Mouse (Mus musculus) bone marrow macrophage, adult 2 months (primary cell): ENCODE data around the gene Krt6b. TPM values are rescaled to one million over a fixed set of nuclear protein-coding genes. Genes with fewer than 3 reads are reported as not detected.
"Not testable (repeated sequence)": the region's sequence is repeated elsewhere in the genome, so short reads cannot be mapped to it uniquely, and the experiment has no call there.

Experiments
- H3K27ac ChIP-seq: 2 replicates; pipeline ENCODE4 v1.5.1; 2012; ENCODE audit warnings: low read depth, low read length; ENCODE audit not compliant: insufficient read depth
- H3K4me1 ChIP-seq: 2 replicates; pipeline ENCODE4 v1.6.1; 2012; ENCODE audit warnings: low read length; ENCODE audit not compliant: control insufficient read depth, insufficient read depth
- H3K4me3 ChIP-seq: 2 replicates; pipeline ENCODE4 v1.5.1; 2012; ENCODE audit warnings: mild to moderate bottlenecking, low read length, moderate library complexity; ENCODE audit not compliant: insufficient read depth
- CTCF ChIP-seq: IDR thresholded peaks from 2 replicates; pipeline ENCODE4 v1.5.1; 2012; ENCODE audit warnings: low read depth, mild to moderate bottlenecking, low read length, moderate library complexity
- POLR2A ChIP-seq: IDR thresholded peaks from 2 replicates; pipeline ENCODE4 v1.6.1; 2012; ENCODE audit warnings: mild to moderate bottlenecking, low read depth, low read length, borderline replicate concordance
- polyA plus RNA-seq: library from polyadenylated mRNA; stranded (reverse); fragments of >200 nt; gene quantifications from 2 replicates; pipeline ENCODE4 v1.2.4, GENCODE M21; 2012; ENCODE audit not compliant: missing spikeins, insufficient read depth, insufficient read length

Krt6b gene
- polyA plus RNA-seq, 1 experiment, result not detected

DNA sequence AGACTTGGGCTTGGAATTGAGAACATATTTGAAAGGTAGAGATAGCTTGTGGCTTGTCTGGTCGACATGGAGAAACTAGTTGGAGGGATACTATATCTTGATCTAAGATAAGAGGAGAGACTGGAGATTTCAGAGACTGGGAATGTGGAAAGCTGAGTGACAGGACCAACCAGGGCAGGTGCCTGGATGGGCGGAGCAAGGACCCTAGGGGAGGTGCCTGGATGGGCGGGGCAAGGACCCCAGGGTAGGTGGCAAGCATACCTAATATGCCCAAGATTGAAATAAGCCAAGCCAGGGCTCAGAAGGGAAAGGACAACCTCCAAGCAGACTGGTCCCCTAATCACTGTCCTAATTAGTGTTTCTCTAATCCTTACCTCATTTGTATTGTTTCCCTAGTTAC lies 19.1 kb upstream of the Krt6b start:
- H3K4me3 ChIP-seq, result no peak overlapping the region
- no peak overlapping the region for H3K27ac ChIP-seq
- TF ChIP-seq CTCF (no peak), POLR2A (no peak)
- H3K4me1 ChIP-seq, result no peaks in the 10 kb centered on the region

GRCm38 (mm10) chr15:101697326-101698188 lies 17.5 kb upstream of the Krt6b start:
- TF ChIP-seq POLR2A (no peak), CTCF (no peak)
- H3K4me3 ChIP-seq, result no peak overlapping the region
- no peaks in the 10 kb centered on the region for H3K4me1 ChIP-seq
- no peak overlapping the region for H3K27ac ChIP-seq

DNA sequence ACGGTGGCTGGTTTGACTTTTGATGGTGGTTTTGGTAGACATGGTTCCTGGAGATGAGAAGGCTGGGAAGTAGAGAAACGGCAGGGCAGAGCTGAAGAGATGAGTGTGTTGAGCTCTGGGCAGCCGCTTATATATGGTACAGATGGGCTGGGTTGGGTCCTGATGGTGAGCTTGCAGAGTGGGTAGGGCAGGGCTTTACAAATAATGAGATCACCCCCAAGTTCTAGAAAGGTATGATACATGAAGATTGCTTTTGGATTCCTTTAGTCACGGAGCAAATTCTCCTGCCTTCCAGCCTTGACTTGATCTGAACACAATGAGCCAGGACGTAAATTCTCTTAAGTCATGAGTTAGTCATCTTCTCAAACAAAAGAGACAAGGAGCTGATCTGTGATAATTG lies 14.1 kb upstream of the Krt6b start, which contains the start of gene Krt6a:
Gene Krt6a, minus strand, starts transcription at position 101 of the 400 bp plus-strand sequence.
- H3K4me1 ChIP-seq, result no peaks in the 10 kb centered on the region
- no peak within 1 kb of the TSS for H3K4me3 ChIP-seq
- H3K27ac ChIP-seq, result no peak within 1 kb of the TSS
- TF ChIP-seq CTCF (no peak), POLR2A (no peak)

DNA sequence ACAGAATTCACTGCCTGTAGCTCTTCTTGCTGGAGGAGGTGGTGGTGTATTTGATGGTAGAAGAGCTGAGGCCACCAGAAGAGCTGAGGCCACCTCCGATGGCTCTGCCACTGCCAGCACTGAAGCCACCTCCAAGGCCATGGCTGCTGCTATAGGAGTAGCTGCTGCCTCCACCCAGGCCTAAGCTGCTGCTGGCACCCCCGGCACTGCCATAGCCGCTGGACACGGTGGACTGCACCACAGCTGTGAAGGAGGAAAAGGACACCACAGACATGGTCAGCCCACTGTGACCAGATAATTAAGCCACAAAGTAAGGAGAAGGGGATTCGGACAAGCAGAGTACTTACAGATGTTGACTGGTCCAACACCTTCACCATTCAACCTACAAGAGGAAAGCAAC lies 10.4 kb upstream of the Krt6b start:
- not testable (repeated sequence) for H3K27ac ChIP-seq, H3K4me3 ChIP-seq

DNA sequence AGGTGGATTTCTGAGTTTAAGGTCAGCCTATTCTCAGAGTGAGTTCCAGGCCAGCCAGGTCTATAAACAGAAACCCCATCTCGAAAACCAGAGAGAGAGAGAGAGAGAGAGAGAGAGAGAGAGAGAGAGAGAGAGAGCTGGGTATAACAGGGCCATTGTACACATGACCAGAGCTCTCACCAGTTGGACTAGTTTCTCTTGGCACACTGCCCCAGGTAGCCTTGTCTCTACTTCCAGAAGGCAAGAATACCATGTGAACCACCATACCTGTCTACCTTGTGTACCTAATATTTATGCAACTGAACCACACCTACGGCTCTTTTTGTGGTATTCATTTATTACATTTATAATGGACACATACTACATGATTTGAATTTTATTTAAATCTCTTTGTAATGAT lies 8.1 kb upstream of the Krt6b start:
- Histone ChIP-seq H3K4me3 (no peak overlapping the region), H3K4me1 (no peaks in the 10 kb centered on the region), H3K27ac (no peak overlapping the region)
- no peak for TF ChIP-seq CTCF
- no peak for TF ChIP-seq POLR2A

More for the DNA sequence above, 10.4 kb upstream of the Krt6b start:
- H3K4me1 ChIP-seq, result not testable (repeated sequence)

GRCm38 (mm10) chr15:101675978-101676377 lies 4.1 kb downstream of the Krt6b start:
- TF ChIP-seq CTCF, result no peak
- no peak for TF ChIP-seq POLR2A
- H3K27ac ChIP-seq, result no peak overlapping the region
- H3K4me3 ChIP-seq, result no peak overlapping the region
- H3K4me1 ChIP-seq, result no peaks in the 10 kb centered on the region

DNA sequence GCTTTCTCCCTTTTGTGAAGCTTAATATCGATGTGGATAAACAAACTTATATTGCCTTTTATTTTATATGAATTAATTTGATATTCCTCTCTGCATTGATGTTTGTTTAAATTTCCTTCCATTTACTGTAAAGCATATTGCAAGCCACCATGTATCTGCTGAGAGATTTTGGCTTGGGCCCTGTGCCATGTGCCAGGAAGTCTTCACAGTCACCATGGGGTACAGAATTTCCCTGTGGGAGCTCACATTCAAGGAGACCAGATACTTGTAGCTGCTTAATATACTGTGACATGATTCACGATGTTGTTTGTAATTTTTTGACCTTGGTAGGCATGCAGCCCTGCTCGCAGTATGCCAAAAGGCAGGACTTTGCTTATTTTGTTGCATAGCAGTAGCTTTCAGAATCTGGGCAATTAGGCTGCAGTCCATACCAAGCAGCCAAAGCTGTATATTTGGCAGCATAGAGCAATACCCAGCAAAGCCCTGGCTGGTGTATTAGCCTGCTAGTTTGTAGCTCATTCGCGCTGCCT lies 27.3 kb downstream of the Krt6b start:
- H3K4me1 ChIP-seq, result no peaks in the 10 kb centered on the region
- H3K27ac ChIP-seq, result no peak overlapping the region
- H3K4me3 ChIP-seq, result no peak overlapping the region
- TF ChIP-seq CTCF, result no peak
- no peak for TF ChIP-seq POLR2A

DNA sequence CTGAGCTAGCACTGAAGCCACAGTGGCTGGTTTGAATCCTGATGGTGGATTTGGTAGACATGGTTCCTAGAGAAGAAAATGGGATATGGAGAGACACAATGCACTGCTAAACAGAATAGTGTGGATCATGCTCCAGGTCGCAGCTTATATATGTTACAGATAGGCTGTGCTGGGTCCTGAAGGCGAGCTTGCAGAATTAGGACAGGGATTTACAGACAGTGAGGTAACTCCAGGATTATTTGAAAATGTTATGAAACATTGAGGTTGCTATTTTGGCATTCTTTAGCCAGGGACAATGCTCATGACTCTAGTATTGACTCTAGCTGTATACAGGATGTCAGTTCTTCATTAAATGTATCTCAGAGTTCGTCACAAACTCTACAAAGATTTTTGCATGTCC lies 32.8 kb downstream of the Krt6b start, which contains the start of gene Gm5478:
Gene Gm5478, minus strand, starts transcription at position 101 of the 400 bp plus-strand sequence.
- TF ChIP-seq POLR2A (no peak), CTCF (no peak)
- Histone ChIP-seq H3K27ac (no peak within 1 kb of the TSS), H3K4me1 (no peaks in the 10 kb centered on the region)

GRCm38 (mm10) chr15:101627884-101628283 lies 52.2 kb downstream of the Krt6b start, which contains the start of gene Gm5414:
TSS of gene Gm5414 (minus strand) at chr15:101628188.
- no peaks in the 10 kb centered on the region for H3K4me1 ChIP-seq
- no peak for TF ChIP-seq POLR2A
- no peak for TF ChIP-seq CTCF

More for the DNA sequence above, 32.8 kb downstream of the Krt6b start, which contains the start of gene Gm5478:
- no peak within 1 kb of the TSS for H3K4me3 ChIP-seq

More at GRCm38 (mm10) chr15:101627884-101628283, 52.2 kb downstream of the Krt6b start, which contains the start of gene Gm5414:
- Histone ChIP-seq H3K27ac (no peak within 1 kb of the TSS), H3K4me3 (no peak within 1 kb of the TSS)

Other genes starting within 250 kb of the Krt6b start
- not detected in 2 replicates for gene Krt87, start 241.5 kb downstream of the Krt6b start, polyA plus RNA-seq
- not detected in 2 replicates for gene Krt88, start 232.5 kb downstream of the Krt6b start, polyA plus RNA-seq
- not detected in 2 replicates for gene Krt81, start 216.5 kb downstream of the Krt6b start, polyA plus RNA-seq
- not detected in 2 replicates for gene Krt86, start 206.8 kb downstream of the Krt6b start, polyA plus RNA-seq
- gene Krt83, start 188.8 kb downstream of the Krt6b start, polyA plus RNA-seq, result not detected in 2 replicates
- not detected in 2 replicates for gene Gm49425, start 163.0 kb downstream of the Krt6b start, polyA plus RNA-seq
- gene Krt84, start 147.5 kb downstream of the Krt6b start, polyA plus RNA-seq, result not detected in 2 replicates
- not detected in 2 replicates for gene Krt82, start 129.6 kb downstream of the Krt6b start, polyA plus RNA-seq
- gene Krt90, start 117.3 kb downstream of the Krt6b start, polyA plus RNA-seq, result not detected in 2 replicates
- not detected in 2 replicates for gene Krt75, start 106.4 kb downstream of the Krt6b start, polyA plus RNA-seq
- gene Gm5414, start 52.1 kb downstream of the Krt6b start, polyA plus RNA-seq, result not detected in 2 replicates
- gene Gm5478, start 32.9 kb downstream of the Krt6b start, polyA plus RNA-seq, result not detected in 2 replicates
- gene Krt6a, start 14.0 kb upstream of the Krt6b start, polyA plus RNA-seq, result not detected in 2 replicates
- 0.36 TPM in 1 of 2 replicates, not detected in the other for gene Krt5, start 32.6 kb upstream of the Krt6b start, polyA plus RNA-seq
- gene Krt71, start 62.8 kb upstream of the Krt6b start, polyA plus RNA-seq, result not detected in 2 replicates
- not detected in 2 replicates for gene Krt72, start 106.2 kb upstream of the Krt6b start, polyA plus RNA-seq
- not detected in 2 replicates for gene Krt73, start 122.1 kb upstream of the Krt6b start, polyA plus RNA-seq
- gene Krt2, start 137.9 kb upstream of the Krt6b start, polyA plus RNA-seq, result not detected in 2 replicates
- gene Krt1, start 170.5 kb upstream of the Krt6b start, polyA plus RNA-seq, result not detected in 2 replicates
- gene Krt77, start 189.4 kb upstream of the Krt6b start, polyA plus RNA-seq, result 0.19 and 0.27 TPM in 2 replicates
- gene Krt76, start 212.6 kb upstream of the Krt6b start, polyA plus RNA-seq, result not detected in 2 replicates
- not detected in 2 replicates for gene Krt4, start 244.4 kb upstream of the Krt6b start, polyA plus RNA-seq